Mouse (Mus musculus) thymus, adult 18-20 months (tissue): ENCODE results near the gene Krt7.

ENCODE experiments used
- DNase-seq, 2 experiments: peaks; one replicate each; pipeline ENCODE4 v3.0.0; 2022; ENCODE audit warnings: mixed read lengths in 2 of 2

Gene Krt7

DNA sequence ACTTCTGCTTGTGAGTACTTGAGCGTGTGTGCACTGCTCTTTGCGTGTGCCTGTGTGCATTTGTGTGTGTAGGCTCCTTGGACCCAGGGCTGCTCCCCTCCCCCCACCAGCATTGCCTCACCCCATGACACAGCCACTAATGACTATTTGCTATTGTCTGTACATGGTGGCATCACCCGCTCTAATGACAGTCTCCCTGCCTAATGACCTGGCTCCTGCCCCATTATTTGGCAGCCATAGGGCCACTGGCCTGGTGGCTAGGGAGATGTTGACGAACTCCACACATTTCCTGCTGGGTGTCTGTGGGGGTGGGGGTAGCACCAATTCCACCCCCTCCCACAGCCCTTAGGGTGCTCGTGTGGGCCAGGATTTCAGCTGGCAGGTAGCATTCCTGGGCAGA lies 32.2 kb upstream of the Krt7 start:
- DNase-seq: no peak

- DNase-seq: no peak
Observed at GRCm38 (mm10) chr15:101381758-101382157, 29.1 kb upstream of the Krt7 start.

DNA sequence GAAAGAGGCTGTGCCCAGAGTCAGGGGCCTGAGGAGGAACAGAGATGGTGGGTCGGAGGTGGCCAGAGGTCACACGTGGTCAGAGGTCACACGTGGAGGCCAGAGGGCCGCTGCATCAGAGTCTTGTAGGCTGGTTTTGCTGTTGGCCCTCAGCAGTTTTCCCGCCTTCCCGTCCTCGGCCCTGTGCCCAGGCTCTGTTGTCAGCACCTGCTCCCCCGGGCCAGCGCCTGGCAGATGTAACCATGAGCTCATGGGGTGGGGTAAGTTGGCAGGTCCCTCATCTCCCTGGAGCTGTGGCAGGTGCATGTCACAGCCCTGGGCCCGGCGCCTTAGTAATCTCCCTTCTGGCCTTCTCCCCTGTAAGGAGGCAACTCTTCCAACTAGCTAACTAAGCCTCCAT lies 28.0 kb upstream of the Krt7 start:
- DNase-seq: no peak

GRCm38 (mm10) chr15:101384610-101385009 lies 26.2 kb upstream of the Krt7 start:
- no peak for DNase-seq

DNA sequence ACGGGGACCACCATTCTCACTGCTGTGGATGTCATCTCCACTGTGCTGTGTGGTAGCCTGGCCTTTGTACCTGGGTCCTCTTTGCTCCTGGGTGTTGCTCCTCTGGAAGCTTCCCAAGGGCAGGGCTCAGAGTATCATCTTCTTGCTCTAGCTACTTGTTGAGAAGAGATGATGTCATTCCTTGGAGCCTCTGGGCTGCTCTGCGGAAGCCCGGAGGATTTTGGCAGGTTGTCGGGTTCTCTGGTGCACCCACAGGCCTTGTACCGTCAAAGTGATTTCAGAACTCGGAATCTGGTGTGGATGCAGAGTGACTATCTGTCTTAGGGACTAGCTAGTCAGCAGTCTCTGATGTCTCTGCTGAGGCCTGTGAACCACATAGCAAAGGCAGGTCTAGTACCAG lies 25.8 kb upstream of the Krt7 start:
- no peak for DNase-seq

DNA sequence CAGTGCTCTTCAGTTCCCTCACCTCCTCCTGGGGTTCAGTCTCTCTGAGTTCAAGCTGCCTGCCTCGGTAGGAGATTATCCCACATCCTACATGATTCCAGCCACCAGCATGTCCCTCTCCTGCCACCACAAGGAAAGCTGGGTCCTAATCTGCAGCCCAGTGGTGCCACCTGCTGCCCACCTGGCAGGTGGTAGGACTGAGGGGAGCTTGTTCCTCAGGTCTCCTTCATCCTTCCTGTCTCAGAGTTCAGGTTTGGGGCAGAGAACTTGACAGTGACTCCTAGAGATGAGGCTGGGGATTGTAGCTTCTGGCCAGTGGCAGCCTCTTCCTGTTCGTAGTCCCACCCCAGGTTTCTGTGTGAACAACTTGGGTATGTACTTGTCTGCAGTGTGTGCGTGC lies 23.7 kb upstream of the Krt7 start:
- no peak for DNase-seq

GRCm38 (mm10) chr15:101388034-101388541 lies 22.8 kb upstream of the Krt7 start:
- no peak for DNase-seq

- DNase-seq: no peak
Observed at GRCm38 (mm10) chr15:101390203-101390602, 20.6 kb upstream of the Krt7 start.

DNA sequence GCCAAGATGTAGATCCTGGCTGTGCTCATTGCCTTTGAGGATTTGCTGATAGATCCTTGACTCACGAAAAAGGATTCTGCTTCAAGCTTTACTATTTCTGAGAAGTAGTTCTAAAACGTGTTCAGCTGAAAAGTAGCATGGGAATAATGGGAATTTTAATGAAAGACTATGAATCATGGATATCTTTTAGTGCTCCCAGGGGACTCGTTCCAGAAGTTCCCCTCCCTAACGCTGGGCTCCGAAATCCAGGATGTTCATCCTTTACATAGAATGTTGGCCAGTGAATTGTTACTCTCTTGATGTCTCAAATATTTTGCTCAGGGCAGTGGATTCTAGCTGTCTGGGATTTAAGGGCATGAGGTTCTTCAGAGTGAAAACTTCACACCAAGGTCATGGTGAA lies 18.6 kb upstream of the Krt7 start:
- no peak for DNase-seq

GRCm38 (mm10) chr15:101394908-101395307 lies 15.9 kb upstream of the Krt7 start:
- DNase-seq: no peak

GRCm38 (mm10) chr15:101396466-101396865 lies 14.4 kb upstream of the Krt7 start:
- DNase-seq: no peak

DNA sequence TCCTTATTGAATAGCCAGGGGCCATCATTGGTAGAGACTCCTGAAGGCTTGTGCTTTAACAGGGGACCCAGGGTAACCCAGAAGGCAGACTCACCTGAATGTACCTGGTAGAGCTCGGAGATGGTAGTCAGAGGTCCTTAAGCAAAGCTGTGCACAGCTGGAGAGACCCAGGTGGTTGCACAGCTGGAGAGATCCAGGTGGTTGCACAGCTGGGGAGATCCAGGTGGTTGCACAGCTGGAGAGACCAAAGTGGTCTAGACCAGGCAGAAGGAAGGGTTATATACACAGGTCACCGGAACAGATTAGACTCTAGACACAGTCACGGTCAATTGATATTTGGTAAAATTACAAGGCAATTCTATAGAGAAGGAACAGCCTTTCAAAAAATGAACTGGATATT lies 13.9 kb upstream of the Krt7 start:
- DNase-seq: no peak

GRCm38 (mm10) chr15:101397683-101398082 lies 13.2 kb upstream of the Krt7 start:
- no peak for DNase-seq

DNA sequence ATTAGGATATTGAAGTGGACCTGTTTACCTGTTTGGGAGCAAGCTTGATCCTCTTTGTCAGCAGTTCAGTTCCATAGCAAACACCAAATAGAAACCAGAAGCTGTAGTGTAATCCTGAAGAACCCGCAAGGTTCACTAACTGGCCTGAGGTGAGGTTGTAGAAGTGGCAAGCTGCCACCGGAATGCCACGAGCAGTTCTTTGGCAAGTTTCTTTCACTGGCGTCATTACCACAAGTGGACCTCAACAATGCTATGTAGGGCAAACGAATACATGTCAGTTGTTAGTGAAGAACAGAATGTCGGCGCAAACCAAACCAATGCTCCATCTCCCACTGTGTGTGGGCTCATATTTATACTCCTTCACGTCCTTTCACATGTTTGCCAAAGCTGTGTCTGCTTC lies 12.6 kb upstream of the Krt7 start:
- no peak for DNase-seq

GRCm38 (mm10) chr15:101412188-101412587 lies 1.3 kb downstream of the Krt7 start:
- DNase-seq: no peak

- DNase-seq: no peak
Observed at GRCm38 (mm10) chr15:101413916-101414635, 3.2 kb downstream of the Krt7 start.

DNA sequence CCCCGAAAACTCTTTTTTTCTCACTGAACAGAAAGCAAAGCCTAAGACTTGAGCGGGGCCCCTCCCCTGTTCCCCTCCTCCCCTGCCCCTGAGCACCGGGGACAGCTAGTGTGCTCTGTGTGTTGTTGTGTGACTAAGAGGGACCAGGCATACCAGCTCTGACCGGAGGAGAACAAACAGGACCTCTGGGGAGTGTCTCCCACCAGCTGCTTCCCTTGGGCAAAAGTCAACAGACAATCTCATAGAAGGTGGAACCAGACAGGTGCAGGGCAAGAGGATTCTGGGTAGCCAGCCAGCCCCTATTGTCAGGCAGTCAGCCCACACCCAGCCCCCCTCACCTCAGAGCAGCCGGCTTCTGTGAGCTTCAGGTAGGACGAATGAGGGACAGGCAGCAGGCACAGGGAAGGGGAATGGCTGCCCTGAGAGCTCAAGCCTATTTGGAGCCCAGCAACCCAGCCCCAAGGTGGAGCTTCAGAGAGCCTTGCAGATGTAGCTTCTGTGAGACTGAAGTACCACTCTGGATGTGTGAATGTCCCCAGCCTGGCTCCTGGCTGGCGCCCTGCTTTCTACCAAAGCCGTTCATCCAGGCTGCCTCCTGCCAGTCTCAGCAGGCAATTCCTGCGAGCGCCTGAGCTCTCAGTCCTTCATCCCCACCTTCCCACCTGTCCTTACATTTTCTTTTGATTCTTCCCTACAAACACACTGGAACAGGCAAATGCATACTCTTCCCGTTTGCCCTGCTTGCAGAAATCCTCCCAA lies 4.1 kb downstream of the Krt7 start:
- DNase-seq: no peak

GRCm38 (mm10) chr15:101418950-101419349 lies 8.1 kb downstream of the Krt7 start:
- no peak for DNase-seq

GRCm38 (mm10) chr15:101420903-101421302 lies 10.1 kb downstream of the Krt7 start:
- DNase-seq: no peak

GRCm38 (mm10) chr15:101424914-101425313 lies 14.1 kb downstream of the Krt7 start:
- DNase-seq: no peak

- DNase-seq: no peak
Observed at GRCm38 (mm10) chr15:101436611-101437010, 25.8 kb downstream of the Krt7 start.

DNA sequence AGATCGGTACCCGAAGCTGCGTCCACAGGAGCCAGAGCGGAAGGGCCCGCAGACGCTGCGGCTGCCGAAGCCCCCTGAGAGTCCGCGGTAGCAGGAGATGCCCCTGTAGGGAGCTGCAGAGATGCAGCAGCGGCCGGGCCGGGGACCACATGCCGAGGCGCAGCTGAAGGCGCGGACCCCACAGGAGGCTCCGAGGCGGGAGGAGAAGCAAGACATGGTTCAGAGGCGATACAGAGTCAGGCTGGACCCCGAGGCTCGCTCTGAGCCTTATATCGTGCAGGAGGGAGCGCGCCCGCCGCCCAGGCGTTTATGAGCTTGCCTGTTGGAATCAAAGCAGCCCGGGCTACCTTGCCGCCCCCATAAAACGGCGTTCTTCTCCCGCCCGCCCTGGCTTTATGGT lies 27.7 kb downstream of the Krt7 start, which contains the start of gene Krt87:
TSS of gene Krt87 (minus strand) at position 250 of the 400 bp plus-strand sequence.
- DNase-seq: no peak

DNA sequence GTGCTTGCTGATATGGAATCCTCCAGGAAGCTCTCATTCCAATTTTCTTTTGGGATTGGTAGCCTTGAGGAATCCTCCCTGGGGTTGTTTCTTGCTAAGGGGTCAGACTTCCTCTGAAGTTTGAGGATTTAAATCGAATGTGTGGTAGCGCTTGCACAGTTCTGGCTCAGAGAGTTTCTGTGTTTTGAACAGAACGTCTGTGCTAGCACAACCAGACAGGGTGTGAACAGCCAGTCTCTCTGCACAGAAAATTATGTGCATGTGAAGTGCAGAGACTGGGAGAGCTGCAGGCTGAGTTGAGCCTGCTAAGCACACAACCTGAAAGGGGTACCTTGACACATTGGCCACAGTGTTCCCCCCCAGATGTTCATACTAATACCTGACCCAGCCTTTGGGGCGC lies 30.0 kb downstream of the Krt7 start:
- no peak for DNase-seq

DNA sequence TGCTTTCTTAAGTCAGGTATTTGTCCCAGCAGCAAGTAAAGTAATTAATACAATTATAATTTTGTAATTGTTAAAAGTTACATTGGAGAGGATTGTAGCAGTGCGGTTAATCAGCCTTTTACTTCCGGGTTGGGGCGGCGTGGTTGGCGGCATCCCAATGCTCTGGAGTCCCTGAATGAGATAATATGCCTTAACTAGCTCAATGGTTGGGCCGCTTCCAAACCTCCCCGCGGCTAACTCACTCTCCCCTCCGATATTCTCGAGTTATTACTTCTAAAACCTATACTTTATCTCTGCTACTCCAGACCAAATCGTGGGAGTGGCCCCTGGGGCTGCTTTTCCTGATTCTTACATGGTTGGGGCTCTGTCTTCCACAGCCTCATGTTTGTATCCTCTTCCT lies 35.7 kb downstream of the Krt7 start:
- no peak for DNase-seq
